Mouse (Mus musculus): ENCODE data around the gene Prpf18.

GRCm38 (mm10) chr2:4593878-4594387, 58.0 kb downstream of the Prpf18 start:
- TF ChIP-seq EP300 (IDR thresholded peaks at IDR 0.05; ENCODE audit: low read depth) (no peak), CTCF (IDR thresholded peaks at IDR 0.05; ENCODE audit: low read depth) (no peak)

Measured in liver, postnatal 0 days (tissue).